Comparison of ENCODE assay signal across 10 mouse cellular contexts in genomic region chr2:167541761-167542160, GRCm38 (mm10). TPM values are rescaled to one million over a fixed set of nuclear protein-coding genes. Genes with fewer than 3 reads are reported as not detected.
DNase-seq lines count a peak whose midpoint lies in the region; ATAC-seq and TF ChIP-seq lines count a peak whose summit lies in the region.
"Had no signal": no experiment of that assay in that cellular context is flagged by ENCODE, and none has a peak within 500 bp of the region (broad histone marks: within the 10 kb centered on the region; RNA-seq: fewer than 3 reads in every experiment).

No protein-coding gene starts in this region.

- peak; percentile 17 for DNase-seq in gastrocnemius, adult 2 months
- no peak for DNase-seq in gastrocnemius, adult 8-10 months (ENCODE audit: low spot score in 2 of 2)
- peak; percentile 38 for DNase-seq in kidney, postnatal 10 days
- DNase-seq in kidney, postnatal 14 days = no peak
- no peak for DNase-seq in embryonic facial prominence, embryonic 14.5 days (ENCODE audit: low spot score)
- DNase-seq in neural tube, embryonic 10.5 days (ENCODE audit: extremely low spot score, low spot score) = peak; percentile 30
- DNase-seq in thymus, postnatal 0 days (ENCODE audit: low spot score) = no peak
- no peak for DNase-seq in left cerebral cortex, postnatal 25 days (ENCODE audit: low spot score in 2 of 2)
- DNase-seq: B cell, adult 2 months; gastrocnemius, postnatal 36 days had no signal

- H3K9me3 ChIP-seq in embryonic facial prominence, embryonic 14.5 days (ENCODE audit: control insufficient read depth, low read length) = no peaks in the 10 kb centered on the region

- peak overlapping the region; percentile 82 for H3K4me3 ChIP-seq in gastrocnemius, adult 2 months
- peak overlapping the region; percentile 77 for H3K4me3 ChIP-seq in embryonic facial prominence, embryonic 14.5 days (ENCODE audit: low read depth, low read length)

- H3K4me2 ChIP-seq in embryonic facial prominence, embryonic 14.5 days (ENCODE audit: low read depth, low read length) = peak overlapping the region; percentile 89

- intact Hi-C loops in gastrocnemius, adult 2 months (cut with DNase I) = no loop called here
- intact Hi-C loops in left cerebral cortex, postnatal 25 days (cut with DNase I) = no loop called here

- H3K9ac ChIP-seq in embryonic facial prominence, embryonic 14.5 days (ENCODE audit: low read depth, low read length) = peak overlapping the region; percentile 77

- H3K27ac ChIP-seq in gastrocnemius, adult 2 months = peak overlapping the region; percentile 86
- peak overlapping the region; percentile 95 for H3K27ac ChIP-seq in embryonic facial prominence, embryonic 14.5 days (replicated peaks; ENCODE audit: low read depth, low read length)

- no peak for TF ChIP-seq CTCF in gastrocnemius, adult 2 months (IDR thresholded peaks at IDR 0.05)

- peaks cover 45% of the 10 kb centered on the region for H3K4me1 ChIP-seq in embryonic facial prominence, embryonic 14.5 days (ENCODE audit: control insufficient read depth, insufficient read depth, low read length)

- peaks cover 10% of the 10 kb centered on the region; the same call in 1 of the 2 replicates for H3K27me3 ChIP-seq in embryonic facial prominence, embryonic 14.5 days (replicated peaks; ENCODE audit: control insufficient read depth, insufficient read depth, low read length)

- no peak for ATAC-seq in embryonic facial prominence, embryonic 14.5 days (ENCODE audit: low read depth)

- H3K36me3 ChIP-seq in embryonic facial prominence, embryonic 14.5 days (ENCODE audit: control insufficient read depth, insufficient read depth, low read length) = peaks cover 40% of the 10 kb centered on the region

- WGBS in embryonic facial prominence, embryonic 14.5 days = 53% methylated on average over 12 of the region's 12 CpGs

RNA-seq across cellular contexts. Expression of gene Snai1, which starts 3.8 kb away (rescaled TPM):
- 1 to 10 TPM; 1.1 to 1.2 TPM for total RNA-seq in gastrocnemius, adult 2 months (2021)
- total RNA-seq in gastrocnemius, adult 8-10 months (2022) = under 1 TPM; 0.24 to 0.94 (median 0.65) TPM
- 64.1 and 69.7 TPM in 2 replicates for polyA plus RNA-seq in embryonic facial prominence, embryonic 14.5 days (2014; fragmentation: Nextera tagmentation; extraction: Ambion mirVana)
- 2.6 and 3.6 TPM in 2 replicates for polyA plus RNA-seq in thymus, postnatal 0 days (2015; fragmentation: Nextera tagmentation; extraction: Ambion mirVana)
- under 1 TPM; 0.57 to 0.94 TPM for total RNA-seq in left cerebral cortex, postnatal 25 days (2021)

RNA-seq across cellular contexts. Expression of gene Spata2, which starts 49.1 kb away (rescaled TPM):
- total RNA-seq in gastrocnemius, adult 2 months (2021) = 10 to 100 TPM; 18.4 to 18.9 TPM
- total RNA-seq in gastrocnemius, adult 8-10 months (2022) = 10 to 100 TPM; 19.9 to 22.6 (median 20.4) TPM
- polyA plus RNA-seq in embryonic facial prominence, embryonic 14.5 days (2014; fragmentation: Nextera tagmentation; extraction: Ambion mirVana) = 13.0 and 14.2 TPM in 2 replicates
- polyA plus RNA-seq in thymus, postnatal 0 days (2015; fragmentation: Nextera tagmentation; extraction: Ambion mirVana) = 17.8 and 19.4 TPM in 2 replicates
- 10 to 100 TPM; 72.0 to 74.4 TPM for total RNA-seq in left cerebral cortex, postnatal 25 days (2021)

RNA-seq across cellular contexts. Expression of gene Rnf114, which starts 49.3 kb away (rescaled TPM):
- 10 to 100 TPM; 40.0 to 40.9 TPM for total RNA-seq in gastrocnemius, adult 2 months (2021)
- total RNA-seq in gastrocnemius, adult 8-10 months (2022) = 10 to 100 TPM; 40.8 to 45.8 (median 43.0) TPM
- polyA plus RNA-seq in embryonic facial prominence, embryonic 14.5 days (2014; fragmentation: Nextera tagmentation; extraction: Ambion mirVana) = 65.3 and 75.0 TPM in 2 replicates
- 138 and 145 TPM in 2 replicates for polyA plus RNA-seq in thymus, postnatal 0 days (2015; fragmentation: Nextera tagmentation; extraction: Ambion mirVana)
- total RNA-seq in left cerebral cortex, postnatal 25 days (2021) = 10 to 100 TPM; 59.7 to 61.3 TPM

Comparison
In these comparisons a context has a peak if more than half of its experiments do, and no peak if none do; other contexts are left out.
1. DNase-seq: peak in gastrocnemius, adult 2 months (single experiment), kidney, postnatal 10 days (single experiment) and neural tube, embryonic 10.5 days (single experiment); none in gastrocnemius, adult 8-10 months (0 of 2), kidney, postnatal 14 days (single experiment), embryonic facial prominence, embryonic 14.5 days (single experiment), thymus, postnatal 0 days (single experiment) and left cerebral cortex, postnatal 25 days (0 of 2).